Mouse (Mus musculus): ENCODE measurements around the gene Acrbp. TPM values are rescaled to one million over a fixed set of nuclear protein-coding genes. Genes with fewer than 3 reads are reported as not detected.

The Acrbp gene
- polyA plus RNA-seq, 1 experiment from 2014 or later, result 7.4 TPM

DNA sequence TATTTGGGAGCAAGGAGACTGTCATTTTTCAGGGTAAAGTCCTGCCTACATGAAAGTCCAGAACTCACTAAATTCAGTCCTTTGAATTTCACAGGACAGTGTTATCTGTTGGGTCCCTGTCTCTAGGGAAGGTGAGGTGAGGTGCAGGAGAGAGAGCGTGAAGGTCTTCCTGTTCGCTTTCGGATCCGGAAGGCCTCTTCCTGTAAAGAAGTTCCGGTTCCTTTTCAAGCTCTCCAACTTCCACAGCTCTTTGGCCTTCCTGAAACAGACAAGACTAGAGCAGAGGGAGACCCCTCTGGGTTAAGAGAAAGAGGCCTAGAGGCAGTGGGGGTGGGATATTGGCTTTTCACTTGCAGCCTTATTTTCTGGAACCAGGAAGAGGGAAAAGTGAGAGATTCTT lies 42.9 kb downstream of the Acrbp start:
- Histone ChIP-seq H3K4me1 (replicated peaks; ENCODE audit: control insufficient read depth, insufficient read depth, low read length) (peaks cover 36% of the 10 kb centered on the region), H3K27ac (ENCODE audit: low read depth, low read length) (peak overlapping the region; percentile 35; the same call in 1 of the 2 replicates)

GRCm38 (mm10) chr6:125094843-125095242 lies 45.4 kb downstream of the Acrbp start:
- no peak overlapping the region for H3K4me3 ChIP-seq (ENCODE audit: low read depth, low read length)
- DNase-seq (ENCODE audit: low spot score), result no peak
- H3K27me3 ChIP-seq (replicated peaks; ENCODE audit: control insufficient read depth, insufficient read depth, low read length), result no peaks in the 10 kb centered on the region
- peaks cover 43% of the 10 kb centered on the region for H3K4me1 ChIP-seq (replicated peaks; ENCODE audit: control insufficient read depth, insufficient read depth, low read length)
- H3K4me2 ChIP-seq, result no peak overlapping the region
- no peak for ATAC-seq (replicated peaks; ENCODE audit: low FRiP score)
- 53% methylated on average over 3 of the region's 3 CpGs for WGBS
- no peak overlapping the region for H3K9ac ChIP-seq (ENCODE audit: low read depth, low read length)
- H3K9me3 ChIP-seq (ENCODE audit: control insufficient read depth, low read length), result no peaks in the 10 kb centered on the region
- H3K36me3 ChIP-seq (ENCODE audit: control insufficient read depth, insufficient read depth, low read length), result no peaks in the 10 kb centered on the region; the same call in 1 of the 2 replicates
- peak overlapping the region; percentile 98 for H3K27ac ChIP-seq (ENCODE audit: low read depth, low read length)

More for the DNA sequence above, 42.9 kb downstream of the Acrbp start:
- no peaks in the 10 kb centered on the region for H3K27me3 ChIP-seq (replicated peaks; ENCODE audit: control insufficient read depth, insufficient read depth, low read length)
- H3K36me3 ChIP-seq (ENCODE audit: control insufficient read depth, insufficient read depth, low read length), result no peaks in the 10 kb centered on the region
- WGBS, result 62% methylated on average over 5 of the region's 5 CpGs
- ATAC-seq (replicated peaks; ENCODE audit: low FRiP score) (no peak), DNase-seq (ENCODE audit: low spot score) (no peak)
- no peaks in the 10 kb centered on the region for H3K9me3 ChIP-seq (ENCODE audit: control insufficient read depth, low read length)
- no peak overlapping the region for H3K4me3 ChIP-seq (ENCODE audit: low read depth, low read length)
- H3K4me2 ChIP-seq, result no peak overlapping the region
- no peak overlapping the region for H3K9ac ChIP-seq (ENCODE audit: low read depth, low read length)

DNA sequence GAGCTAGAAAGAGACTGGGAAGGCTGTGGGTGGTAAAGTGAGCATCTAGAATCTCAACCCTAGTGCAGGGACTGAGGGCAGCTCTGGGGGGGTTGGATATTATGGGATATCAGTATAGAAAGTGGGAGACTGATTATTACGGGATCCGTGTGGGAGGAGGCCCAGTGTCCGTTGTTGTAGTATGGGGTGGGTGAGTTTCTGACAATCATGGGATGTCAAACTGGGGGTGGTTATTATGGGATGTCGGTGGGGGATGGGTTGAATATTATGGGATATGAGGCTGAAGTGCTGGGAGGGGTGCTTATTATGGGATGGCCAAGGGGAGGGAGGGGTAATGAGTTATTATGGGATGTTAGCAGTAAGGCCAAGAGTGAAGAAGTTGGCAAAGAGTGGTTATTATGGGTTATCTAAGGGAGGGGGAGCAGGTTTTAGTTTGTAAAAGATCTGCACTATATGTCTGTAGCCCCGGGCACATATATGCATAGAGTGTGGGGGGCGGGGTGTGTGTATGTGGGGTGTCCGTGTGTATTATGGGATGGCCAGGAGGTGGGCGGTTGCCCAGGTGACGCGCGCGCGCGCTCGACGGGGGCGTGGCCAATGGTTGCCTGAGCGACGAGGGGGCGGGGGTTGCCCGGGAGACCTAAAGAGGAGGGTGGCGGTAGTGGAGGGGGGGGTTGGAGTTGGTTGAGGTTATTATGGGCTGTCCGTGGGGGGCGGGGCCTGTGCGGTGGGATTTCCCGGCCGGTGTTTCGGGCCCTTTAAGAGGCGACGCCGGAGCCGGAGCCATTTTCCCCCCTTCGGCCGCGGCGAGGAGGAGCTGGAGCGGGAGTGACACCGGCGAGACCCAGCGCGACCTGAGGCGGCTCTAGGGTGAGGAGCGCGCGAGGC lies 46.1 kb downstream of the Acrbp start, which contains the start of gene Chd4:
TSS of gene Chd4 (plus strand) at position 591 of the 888 bp plus-strand sequence.
- H3K4me1 ChIP-seq (replicated peaks; ENCODE audit: control insufficient read depth, insufficient read depth, low read length), result peaks cover 35% of the 10 kb centered on the region
- 2% methylated on average over 41 of the region's 45 CpGs for WGBS

DNA sequence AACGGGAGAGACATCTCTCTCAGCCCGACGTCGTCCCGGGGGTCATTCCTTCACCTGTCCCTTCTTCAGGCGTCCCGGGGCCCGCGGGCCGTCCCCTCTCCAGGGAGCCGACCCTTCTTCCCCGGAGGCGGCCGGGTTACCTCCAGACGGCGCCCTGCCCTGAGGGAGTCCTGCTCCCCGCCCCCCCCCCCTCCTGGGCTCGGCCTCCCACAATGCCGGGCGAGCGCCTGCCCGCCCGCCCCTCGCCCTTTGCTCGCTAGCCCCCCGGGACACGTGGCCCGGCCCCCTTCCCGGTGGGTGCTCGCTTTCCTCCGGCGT lies 46.7 kb downstream of the Acrbp start:
- H3K9ac ChIP-seq (ENCODE audit: low read depth, low read length), result peak overlapping the region; percentile 94
- no peak for DNase-seq (ENCODE audit: low spot score)

More for the DNA sequence above, 46.1 kb downstream of the Acrbp start, which contains the start of gene Chd4:
- Histone ChIP-seq H3K4me2 (peak within 1 kb of the TSS; percentile 80), H3K9me3 (ENCODE audit: control insufficient read depth, low read length) (no peaks in the 10 kb centered on the region), H3K27me3 (replicated peaks; ENCODE audit: control insufficient read depth, insufficient read depth, low read length) (no peaks in the 10 kb centered on the region), H3K9ac (ENCODE audit: low read depth, low read length) (peak within 1 kb of the TSS; percentile 94), H3K27ac (ENCODE audit: low read depth, low read length) (peak within 1 kb of the TSS; percentile 98), H3K36me3 (ENCODE audit: control insufficient read depth, insufficient read depth, low read length) (peaks cover 7% of the 10 kb centered on the region), H3K4me3 (ENCODE audit: low read depth, low read length) (peak within 1 kb of the TSS; percentile 98)
- DNase-seq (ENCODE audit: low spot score), result peak; percentile 90
- ATAC-seq (replicated peaks; ENCODE audit: low FRiP score), result peak; percentile 79

DNA sequence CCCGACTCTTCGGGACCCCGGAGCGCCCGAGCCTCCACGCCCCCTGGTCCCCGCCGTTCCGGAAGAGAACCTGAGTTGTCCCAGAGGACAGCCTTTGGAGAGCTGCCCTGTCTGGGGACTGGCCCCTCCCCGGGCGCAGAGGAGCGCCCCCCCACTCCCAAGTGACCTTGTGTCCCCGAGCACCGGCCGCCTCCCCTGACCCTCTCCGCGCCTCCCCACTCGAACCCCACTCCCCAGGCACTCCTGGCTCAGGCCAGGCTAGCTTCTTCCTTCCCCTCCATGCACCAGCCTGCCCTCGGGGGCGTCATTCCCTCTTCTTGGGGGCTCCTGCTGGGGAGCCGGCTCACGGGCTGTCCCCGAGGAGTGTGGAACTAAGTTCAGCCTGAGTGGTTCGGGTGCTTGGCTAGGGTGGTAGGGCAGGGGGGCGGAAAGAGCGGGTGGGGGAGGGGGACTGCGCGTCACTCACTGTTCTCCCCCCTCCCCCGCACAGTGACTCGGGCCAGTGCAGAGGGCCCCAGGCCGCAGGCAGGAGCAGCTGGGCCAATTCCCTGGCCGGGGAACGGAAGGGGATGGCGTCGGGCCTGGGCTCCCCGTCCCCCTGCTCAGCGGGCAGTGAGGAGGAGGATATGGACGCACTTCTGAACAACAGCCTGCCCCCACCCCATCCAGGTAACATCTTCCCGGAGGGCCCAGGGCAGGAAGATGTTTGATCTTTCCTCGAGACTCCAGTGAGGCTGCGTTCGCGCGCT lies 47.3 kb downstream of the Acrbp start:
- WGBS, result under 1% methylated on average over 43 of the region's 44 CpGs
- DNase-seq (ENCODE audit: low spot score), result peak; percentile 66
- Histone ChIP-seq H3K4me2 (peak overlapping the region; percentile 80), H3K27me3 (replicated peaks; ENCODE audit: control insufficient read depth, insufficient read depth, low read length) (no peaks in the 10 kb centered on the region), H3K27ac (ENCODE audit: low read depth, low read length) (peak overlapping the region; percentile 98), H3K4me1 (replicated peaks; ENCODE audit: control insufficient read depth, insufficient read depth, low read length) (peaks cover 31% of the 10 kb centered on the region), H3K9ac (ENCODE audit: low read depth, low read length) (peak overlapping the region; percentile 94), H3K4me3 (ENCODE audit: low read depth, low read length) (peak overlapping the region; percentile 98), H3K9me3 (ENCODE audit: control insufficient read depth, low read length) (no peaks in the 10 kb centered on the region), H3K36me3 (ENCODE audit: control insufficient read depth, insufficient read depth, low read length) (peaks cover 16% of the 10 kb centered on the region)
- ATAC-seq (replicated peaks; ENCODE audit: low FRiP score), result peak; percentile 42

More for the DNA sequence above, 46.7 kb downstream of the Acrbp start:
- Histone ChIP-seq H3K4me2 (peak overlapping the region; percentile 80), H3K4me1 (replicated peaks; ENCODE audit: control insufficient read depth, insufficient read depth, low read length) (peaks cover 31% of the 10 kb centered on the region), H3K4me3 (ENCODE audit: low read depth, low read length) (peak overlapping the region; percentile 98), H3K27ac (ENCODE audit: low read depth, low read length) (peak overlapping the region; percentile 98), H3K27me3 (replicated peaks; ENCODE audit: control insufficient read depth, insufficient read depth, low read length) (no peaks in the 10 kb centered on the region), H3K9me3 (ENCODE audit: control insufficient read depth, low read length) (no peaks in the 10 kb centered on the region), H3K36me3 (ENCODE audit: control insufficient read depth, insufficient read depth, low read length) (peaks cover 12% of the 10 kb centered on the region)
- peak; percentile 55 for ATAC-seq (replicated peaks; ENCODE audit: low FRiP score)
- WGBS, result 0% methylated on average over 10 of the region's 32 CpGs

DNA sequence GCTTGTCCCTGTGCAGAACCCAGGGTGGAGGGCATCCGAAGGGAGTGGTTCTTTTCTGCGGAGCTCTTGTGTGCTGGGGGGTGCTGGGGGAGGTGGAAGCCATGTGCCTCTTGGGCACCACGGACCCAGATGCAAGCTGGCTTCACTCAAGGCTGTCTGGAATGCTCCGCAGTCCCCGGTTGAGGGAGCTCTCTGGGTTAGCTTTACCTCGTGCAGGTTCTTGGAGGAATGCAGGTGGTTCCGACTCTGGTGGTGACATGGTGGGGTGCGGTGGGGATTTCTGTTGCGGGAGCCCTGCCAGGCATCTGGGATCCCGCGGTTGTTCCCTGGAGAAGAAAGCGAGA lies 47.8 kb downstream of the Acrbp start:
- H3K27me3 ChIP-seq (replicated peaks; ENCODE audit: control insufficient read depth, insufficient read depth, low read length), result no peaks in the 10 kb centered on the region
- peak overlapping the region; percentile 94 for H3K9ac ChIP-seq (ENCODE audit: low read depth, low read length)
- H3K27ac ChIP-seq (ENCODE audit: low read depth, low read length), result peak overlapping the region; percentile 98
- no peak for DNase-seq (ENCODE audit: low spot score)
- 1% methylated on average over 12 of the region's 12 CpGs for WGBS
- peaks cover 31% of the 10 kb centered on the region for H3K4me1 ChIP-seq (replicated peaks; ENCODE audit: control insufficient read depth, insufficient read depth, low read length)
- H3K4me3 ChIP-seq (ENCODE audit: low read depth, low read length), result peak overlapping the region; percentile 98
- H3K4me2 ChIP-seq, result peak overlapping the region; percentile 80
- H3K9me3 ChIP-seq (ENCODE audit: control insufficient read depth, low read length), result no peaks in the 10 kb centered on the region
- H3K36me3 ChIP-seq (ENCODE audit: control insufficient read depth, insufficient read depth, low read length), result peaks cover 22% of the 10 kb centered on the region
- ATAC-seq (replicated peaks; ENCODE audit: low FRiP score), result peak; percentile 12; the same call in 1 of the 2 replicates

- peak overlapping the region; percentile 98 for H3K4me3 ChIP-seq (ENCODE audit: low read depth, low read length)
- H3K9me3 ChIP-seq (ENCODE audit: control insufficient read depth, low read length), result no peaks in the 10 kb centered on the region
- H3K36me3 ChIP-seq (ENCODE audit: control insufficient read depth, insufficient read depth, low read length), result peaks cover 28% of the 10 kb centered on the region
- ATAC-seq (replicated peaks; ENCODE audit: low FRiP score), result no peak
- peak overlapping the region; percentile 94 for H3K9ac ChIP-seq (ENCODE audit: low read depth, low read length)
- H3K4me1 ChIP-seq (replicated peaks; ENCODE audit: control insufficient read depth, insufficient read depth, low read length), result peaks cover 31% of the 10 kb centered on the region
- DNase-seq (ENCODE audit: low spot score), result no peak
- peak overlapping the region; percentile 80 for H3K4me2 ChIP-seq
- H3K27ac ChIP-seq (ENCODE audit: low read depth, low read length), result 0 out of 2 replicates have a peak overlapping the region, but pooled peaks have one; percentile 6
- H3K27me3 ChIP-seq (replicated peaks; ENCODE audit: control insufficient read depth, insufficient read depth, low read length), result no peaks in the 10 kb centered on the region
- 55% methylated on average over 8 of the region's 8 CpGs for WGBS
These were observed 48.5 kb downstream of the Acrbp start for GRCm38 (mm10) chr6:125097951-125098350.

GRCm38 (mm10) chr6:125098513-125098912 lies 49.0 kb downstream of the Acrbp start:
- ATAC-seq (replicated peaks; ENCODE audit: low FRiP score), result no peak
- H3K4me1 ChIP-seq (replicated peaks; ENCODE audit: control insufficient read depth, insufficient read depth, low read length), result peaks cover 31% of the 10 kb centered on the region
- no peaks in the 10 kb centered on the region for H3K27me3 ChIP-seq (replicated peaks; ENCODE audit: control insufficient read depth, insufficient read depth, low read length)
- WGBS, result 67% methylated on average over 3 of the region's 3 CpGs
- H3K4me2 ChIP-seq, result peak overlapping the region; percentile 80
- peak overlapping the region; percentile 94 for H3K9ac ChIP-seq (ENCODE audit: low read depth, low read length)
- peak overlapping the region; percentile 98 for H3K4me3 ChIP-seq (ENCODE audit: low read depth, low read length)
- no peak overlapping the region for H3K27ac ChIP-seq (ENCODE audit: low read depth, low read length)
- H3K36me3 ChIP-seq (ENCODE audit: control insufficient read depth, insufficient read depth, low read length), result peaks cover 31% of the 10 kb centered on the region
- no peak for DNase-seq (ENCODE audit: low spot score)
- no peaks in the 10 kb centered on the region for H3K9me3 ChIP-seq (ENCODE audit: control insufficient read depth, low read length)

Data from liver, embryonic 11.5 days (tissue).